Mouse (Mus musculus): ENCODE results near the gene Dcp1b. TPM values are rescaled to one million over a fixed set of nuclear protein-coding genes. Genes with fewer than 3 reads are reported as not detected.

Dcp1b gene
- 7.5 and 7.9 TPM in 2 replicates for polyA plus RNA-seq (2015; fragmentation: Nextera tagmentation; extraction: Ambion mirVana)

GRCm38 (mm10) chr6:119175078-119175853 is at the start of gene Dcp1b:
Gene Dcp1b, plus strand, starts transcription at chr6:119175253.

DNA sequence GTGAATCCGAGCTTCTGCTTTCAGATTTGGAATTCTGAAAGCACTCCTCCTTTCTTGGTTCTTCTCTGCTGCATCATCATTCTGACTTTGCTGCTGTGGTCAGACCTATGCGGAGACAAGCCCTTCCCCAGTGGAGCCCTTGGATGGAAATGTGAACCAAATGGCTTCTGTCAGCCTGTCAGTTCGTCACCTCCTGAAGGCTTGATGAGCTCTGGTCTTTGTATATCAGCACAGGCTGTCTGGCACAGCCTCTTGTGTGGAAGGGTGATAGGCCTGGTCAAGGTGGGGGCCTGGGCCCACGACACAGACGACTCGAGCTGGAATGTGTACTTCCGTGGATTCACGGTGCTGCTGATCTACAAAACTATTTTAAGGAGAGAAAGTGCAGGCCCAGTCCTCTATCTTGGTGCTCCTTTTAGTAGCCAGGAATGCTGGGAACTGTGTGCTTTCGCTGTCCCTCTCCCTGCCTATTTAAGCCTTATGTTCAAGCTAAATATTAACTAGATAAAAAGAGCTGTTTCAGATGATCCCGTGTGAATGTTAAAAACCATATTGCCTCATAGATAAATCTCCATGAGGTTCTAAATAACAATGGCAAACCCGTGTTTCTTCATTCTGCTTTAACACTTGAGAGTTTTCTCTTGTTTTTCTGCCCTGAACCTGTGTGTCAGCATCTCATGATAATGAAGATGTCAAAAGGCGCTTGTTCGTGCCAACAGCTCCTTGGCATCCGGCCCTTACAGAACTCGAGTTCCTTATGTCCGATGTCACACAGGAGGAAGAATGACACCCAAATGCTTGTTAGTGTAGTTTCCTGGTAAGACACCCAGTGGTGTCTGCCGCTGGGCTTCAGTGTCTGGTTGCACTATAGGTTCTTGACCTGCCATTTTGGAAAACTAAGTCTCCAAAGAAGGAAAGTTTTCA is 21.6 kb downstream of the Dcp1b start, which contains the start of gene Cacna1c:
Gene Cacna1c, minus strand, starts transcription at position 37 of the 924 bp plus-strand sequence.

GRCm38 (mm10) chr6:119236241-119236640 is 61.2 kb downstream of the Dcp1b start, which contains the start of gene Cacna2d4:
Gene Cacna2d4, plus strand, starts transcription at chr6:119236526.

Other genes with a start within 250 kb of the Dcp1b start
- 5.5 and 6.4 TPM in 2 replicates for gene Cacna1c, start 21.2 kb downstream of the Dcp1b start, polyA plus RNA-seq (2015; fragmentation: Nextera tagmentation; extraction: Ambion mirVana)
- gene Cacna2d4, start 61.3 kb downstream of the Dcp1b start, polyA plus RNA-seq (2015; fragmentation: Nextera tagmentation; extraction: Ambion mirVana): 0.17 TPM in 1 of 2 replicates, not detected in the other
- 0.12 TPM in 1 of 2 replicates, not detected in the other for gene Lrtm2, start 155.5 kb downstream of the Dcp1b start, polyA plus RNA-seq (2015; fragmentation: Nextera tagmentation; extraction: Ambion mirVana)
- gene Adipor2, start 242.5 kb downstream of the Dcp1b start, polyA plus RNA-seq (2015; fragmentation: Nextera tagmentation; extraction: Ambion mirVana): 30.2 and 68.5 TPM in 2 replicates